Mouse (Mus musculus): Measurements from ENCODE around the gene Mlst8.
"Not testable (repeated sequence)": the region's sequence is repeated elsewhere in the genome, so short reads cannot be mapped to it uniquely, and the experiment has no call there.

The Mlst8 gene

DNA sequence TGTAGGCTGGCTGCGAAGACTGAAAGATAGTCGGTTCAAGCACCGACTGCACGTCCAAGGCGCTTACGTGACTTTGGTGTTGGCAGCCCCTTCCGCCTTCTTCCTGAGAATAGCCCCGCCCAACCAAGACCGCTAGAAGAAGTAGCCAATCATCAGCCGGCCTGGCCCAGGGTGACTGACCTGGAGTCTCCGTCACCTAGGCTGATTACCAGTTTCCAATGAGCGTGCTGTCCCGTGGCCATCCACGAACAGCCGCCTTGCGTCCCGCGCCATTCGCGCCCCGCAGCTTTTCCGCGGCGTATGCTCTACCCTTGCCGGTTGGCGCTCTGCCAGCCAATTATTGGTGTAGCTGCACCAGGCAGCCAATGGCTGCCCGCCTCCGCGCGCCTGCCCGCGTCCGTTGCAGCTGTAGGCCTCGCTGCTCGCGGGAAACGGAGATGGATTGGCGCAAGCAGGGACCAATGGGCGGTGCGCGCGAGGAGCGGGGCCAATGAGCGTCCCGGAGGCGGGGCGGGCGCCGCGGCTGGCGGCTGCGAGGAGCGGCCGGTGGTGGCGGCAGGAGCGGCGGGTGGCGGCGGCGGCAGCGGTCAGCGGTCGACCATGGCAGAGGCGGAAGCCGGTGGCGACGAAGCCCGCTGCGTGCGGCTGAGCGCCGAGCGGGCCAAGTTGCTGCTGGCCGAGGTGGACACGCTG lies 8.8 kb downstream of the Mlst8 start, which contains the start of the genes E4f1 and Pgp:
TSS of gene E4f1 (minus strand) at position 404 of the 693 bp plus-strand sequence.
TSS of gene Pgp (plus strand) at position 483 of the 693 bp plus-strand sequence.
- in situ Hi-C loops (cut with MboI; ENCODE audit: unreplicated experiment in 2 of 2): no loop called here

DNA sequence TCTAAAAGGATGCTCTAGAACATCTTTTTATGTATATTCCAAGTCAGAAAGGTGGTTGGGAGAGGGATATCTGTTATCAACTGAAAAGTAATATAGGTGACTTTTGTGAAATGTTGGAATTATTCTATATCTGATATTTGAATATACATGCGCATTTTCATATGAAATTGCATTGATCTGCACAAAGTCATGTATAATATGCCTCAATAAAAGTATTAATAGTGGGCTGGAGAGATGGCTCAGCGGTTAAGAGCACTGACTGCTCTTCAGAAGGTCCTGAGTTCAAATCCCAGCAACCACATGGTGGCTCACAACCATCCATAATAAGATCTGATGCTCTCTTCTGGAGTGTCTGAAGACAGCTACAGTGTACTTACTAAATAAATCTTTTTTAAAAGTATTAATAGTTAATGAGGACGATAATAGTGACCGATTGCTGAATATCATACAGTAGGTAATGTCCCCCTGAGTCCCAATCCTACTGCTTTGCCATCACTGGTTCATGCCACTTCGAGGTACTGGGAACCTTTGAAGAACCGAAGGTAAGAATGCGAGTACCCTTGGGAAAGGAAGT lies 9.5 kb downstream of the Mlst8 start:
- in situ Hi-C loops (cut with MboI; ENCODE audit: unreplicated experiment in 2 of 2): no loop called here

DNA sequence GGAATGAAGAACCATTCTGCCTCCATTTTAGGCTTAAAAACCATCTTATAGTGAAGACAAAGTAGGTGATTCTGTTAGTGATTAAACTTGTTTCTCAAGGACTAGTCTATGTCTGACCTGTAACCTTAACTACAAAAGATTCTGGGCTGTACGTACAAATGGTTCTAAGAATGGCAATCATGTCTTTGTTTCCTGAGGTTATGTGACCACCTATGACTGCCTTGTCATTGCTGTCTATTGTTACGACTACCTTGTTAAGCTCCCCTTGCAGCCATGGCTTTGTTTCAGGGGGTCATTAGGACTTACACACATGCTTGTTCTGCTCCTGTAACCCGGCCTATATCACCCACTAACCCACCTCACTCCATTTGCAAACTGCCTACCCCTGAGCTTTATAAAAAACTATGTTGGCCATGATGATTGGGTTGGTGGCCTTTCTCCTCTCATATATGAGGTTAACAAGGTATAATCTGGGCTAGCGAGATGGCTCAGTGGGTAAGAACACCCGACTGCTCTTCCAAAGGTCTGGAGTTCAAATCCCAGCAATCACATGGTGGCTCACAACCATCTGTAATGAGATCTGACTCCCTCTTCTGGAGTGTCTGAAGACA lies 10.1 kb downstream of the Mlst8 start:
- in situ Hi-C loops (cut with MboI; ENCODE audit: unreplicated experiment in 2 of 2): no loop called here

DNA sequence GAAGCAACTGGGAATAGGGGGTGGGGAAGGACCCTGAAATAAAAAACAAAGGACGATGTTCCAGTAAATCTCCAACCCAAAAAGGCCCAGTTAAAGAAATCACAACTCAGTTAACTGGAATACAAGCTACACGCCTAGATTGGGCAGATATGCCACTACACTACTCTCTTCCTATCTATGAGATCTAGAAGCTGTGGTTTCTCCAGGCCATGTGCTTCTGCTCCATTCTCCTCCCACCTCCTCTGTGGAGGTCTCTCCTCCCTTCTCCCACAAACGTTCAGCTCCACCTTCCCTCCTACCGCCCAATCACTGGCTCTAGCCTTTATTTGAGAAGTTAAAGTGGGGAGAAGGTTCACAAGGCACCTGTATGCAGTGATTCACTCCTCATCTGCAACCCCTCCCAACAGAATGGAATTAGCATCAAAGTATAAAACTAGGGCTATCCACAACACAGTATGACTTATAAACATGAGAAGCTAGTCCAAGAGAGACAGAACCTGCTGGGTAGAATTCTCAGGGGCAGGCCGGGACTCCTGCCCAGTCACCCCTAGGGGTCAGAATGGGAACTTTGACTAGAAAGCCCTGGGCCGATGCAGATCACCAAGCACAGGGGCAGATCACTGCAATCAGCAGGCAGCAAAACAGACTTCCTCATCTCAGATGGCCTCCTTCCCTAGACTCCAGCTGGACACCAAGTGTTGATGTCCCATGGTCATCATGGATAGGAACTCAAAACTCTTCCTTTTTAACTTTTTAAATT lies 15.3 kb downstream of the Mlst8 start:
- in situ Hi-C loops (cut with MboI; ENCODE audit: unreplicated experiment in 2 of 2): no loop called here

DNA sequence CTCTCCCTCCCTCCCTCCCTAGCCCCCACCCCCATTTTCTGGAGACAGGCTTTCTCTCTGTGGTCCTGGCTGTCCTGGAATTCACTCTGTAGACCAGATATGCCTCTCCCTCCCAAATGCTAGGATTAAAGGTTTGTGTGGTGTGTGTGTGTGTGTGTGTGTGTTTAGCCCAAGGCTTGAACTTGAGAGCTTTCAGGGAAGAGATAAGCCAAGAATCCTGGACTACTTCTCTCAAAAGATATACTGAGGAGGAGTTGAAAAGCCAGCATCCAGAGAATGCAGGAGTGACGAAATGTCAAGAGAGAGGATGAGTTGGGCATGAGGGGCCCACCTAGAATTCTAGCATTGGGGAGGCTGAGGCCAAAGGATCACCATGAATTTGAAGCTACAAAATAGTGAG lies 15.9 kb downstream of the Mlst8 start:
- in situ Hi-C loops (cut with MboI; ENCODE audit: unreplicated experiment in 2 of 2): no loop called here

DNA sequence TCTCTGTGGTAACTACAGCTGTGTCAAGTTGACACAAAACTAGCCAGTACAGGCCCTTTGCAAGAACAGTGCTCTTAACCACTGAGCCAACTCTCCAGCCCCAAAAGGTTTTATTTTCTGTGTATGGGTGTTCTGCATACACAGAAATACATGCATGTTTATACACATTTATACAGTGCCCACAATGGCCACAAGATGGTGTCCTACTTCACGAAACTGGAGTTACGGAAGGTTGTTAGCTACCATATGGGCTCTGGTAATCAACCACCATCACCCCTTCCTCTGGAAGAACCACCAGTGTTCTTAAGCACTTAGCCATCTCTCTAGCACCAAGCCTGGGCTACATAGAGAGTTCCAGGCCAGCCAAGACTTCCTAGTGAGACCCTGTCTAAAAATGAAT lies 17.3 kb downstream of the Mlst8 start:
- in situ Hi-C loops (cut with MboI; ENCODE audit: unreplicated experiment in 2 of 2): no loop called here

DNA sequence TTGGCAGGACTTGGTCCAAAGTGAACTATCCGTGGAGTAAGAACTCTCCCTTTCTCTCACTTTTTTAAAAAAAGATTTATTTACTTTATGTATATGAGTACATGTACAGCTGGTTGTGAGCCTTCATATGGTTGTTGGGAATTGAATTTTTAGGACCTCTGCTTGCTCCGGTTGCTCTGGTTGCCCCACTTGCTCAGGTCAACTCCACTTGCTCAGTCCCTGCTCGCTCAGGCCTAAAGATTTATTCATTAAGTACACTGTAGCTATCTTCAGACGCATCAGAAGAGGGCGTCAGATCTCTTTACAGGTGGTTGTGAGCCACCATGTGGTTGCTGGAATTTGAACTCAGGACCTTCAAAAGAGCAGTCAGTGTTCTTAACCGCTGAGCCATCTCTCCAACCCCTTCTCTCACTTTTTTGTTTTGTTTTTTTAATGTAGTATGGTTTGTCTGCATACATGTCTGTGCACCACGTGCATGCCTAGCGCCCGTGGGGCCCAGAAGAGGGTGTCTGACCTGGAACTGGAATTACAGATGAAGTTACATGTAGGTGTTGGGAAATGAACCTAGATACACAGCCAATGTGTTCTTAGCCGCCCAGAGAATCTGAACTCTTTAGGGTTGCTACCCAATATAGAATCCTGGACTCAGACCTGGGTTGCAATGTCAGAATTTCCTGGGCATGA lies 23.2 kb downstream of the Mlst8 start:
- in situ Hi-C loops (cut with MboI; ENCODE audit: unreplicated experiment in 2 of 2): not testable (repeated sequence)

DNA sequence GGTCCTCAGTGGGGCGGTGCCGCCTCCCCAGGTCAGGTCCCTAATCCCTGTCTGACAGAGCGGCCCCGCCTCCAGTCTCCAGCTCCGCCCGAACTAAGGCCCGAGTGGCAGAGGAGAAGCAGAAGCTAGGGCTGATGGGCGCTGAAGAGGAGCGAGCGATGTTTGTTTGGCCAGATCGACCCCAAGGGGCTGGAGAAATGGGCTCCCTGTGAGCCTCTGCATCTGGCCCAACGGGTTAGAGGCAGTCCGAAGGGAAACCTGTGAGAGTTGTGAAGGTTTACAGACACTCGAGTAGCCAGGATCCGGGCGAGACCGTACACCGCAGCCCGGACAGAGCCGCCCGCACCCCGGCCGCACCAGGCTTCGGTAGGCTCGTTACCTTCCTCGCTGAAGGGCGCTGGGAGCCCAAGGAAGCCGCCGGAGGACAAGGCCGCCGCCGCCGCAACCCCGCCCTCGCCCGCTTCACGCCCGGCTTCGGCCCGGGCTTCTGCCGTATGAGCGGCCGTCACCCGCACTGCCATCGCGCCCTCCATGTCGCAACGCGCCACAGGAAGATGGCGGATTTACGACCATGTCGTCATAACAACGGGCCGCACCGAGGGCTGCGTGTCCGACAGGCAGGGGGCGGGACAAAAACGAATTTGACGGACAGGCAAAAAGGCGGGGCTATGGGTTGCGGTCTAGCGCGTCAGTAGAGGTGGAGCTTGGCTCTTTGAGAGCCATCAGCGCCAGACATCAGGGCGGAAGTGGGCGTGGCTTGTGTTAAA lies 23.9 kb downstream of the Mlst8 start:
- in situ Hi-C loops (cut with MboI; ENCODE audit: unreplicated experiment in 2 of 2): no loop called here

DNA sequence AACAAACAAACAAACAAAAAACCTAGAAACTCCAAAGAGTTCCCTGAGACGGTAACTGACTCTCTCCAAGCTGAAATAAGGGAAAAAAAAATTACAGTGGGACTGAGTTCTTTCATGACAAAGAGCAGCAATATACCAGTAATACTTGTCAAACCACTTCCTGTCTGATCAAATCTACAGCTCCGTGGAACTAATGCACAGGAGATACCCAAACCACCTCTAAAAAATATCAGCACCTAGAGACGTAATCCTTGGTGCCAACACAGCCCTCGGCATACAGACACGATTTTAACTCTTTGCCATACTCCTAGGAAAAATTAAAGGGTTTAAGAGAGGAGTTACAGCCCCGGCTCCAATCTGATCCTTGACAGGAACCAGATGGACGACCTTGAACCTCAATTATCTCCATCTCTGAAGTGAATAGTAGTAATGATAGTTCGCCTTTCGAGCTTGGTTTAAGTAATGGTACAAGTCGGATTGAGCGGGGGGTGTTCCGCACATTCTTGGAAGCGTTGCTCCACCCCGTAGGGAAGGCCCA lies 24.6 kb downstream of the Mlst8 start:
- in situ Hi-C loops (cut with MboI; ENCODE audit: unreplicated experiment in 2 of 2): no loop called here

DNA sequence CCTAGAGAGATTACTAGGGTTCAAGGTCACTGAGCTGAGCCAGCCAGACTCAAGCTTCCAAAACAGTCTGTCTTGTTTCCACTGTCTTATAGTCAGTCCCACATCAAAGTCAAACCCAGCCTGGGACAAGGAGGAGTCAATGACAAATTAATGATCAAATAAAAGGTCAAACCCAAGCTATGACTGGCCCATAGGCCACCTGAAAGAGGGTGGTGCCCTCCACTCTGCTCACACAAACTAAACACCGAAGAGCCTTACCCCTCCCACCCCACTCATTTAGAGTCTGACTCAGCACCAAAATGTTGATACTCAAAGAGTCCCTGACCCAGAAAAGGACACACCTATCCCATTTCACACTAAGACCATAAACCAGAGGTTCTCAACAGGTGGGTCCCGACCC lies 25.5 kb downstream of the Mlst8 start:
- in situ Hi-C loops (cut with MboI; ENCODE audit: unreplicated experiment in 2 of 2): no loop called here

DNA sequence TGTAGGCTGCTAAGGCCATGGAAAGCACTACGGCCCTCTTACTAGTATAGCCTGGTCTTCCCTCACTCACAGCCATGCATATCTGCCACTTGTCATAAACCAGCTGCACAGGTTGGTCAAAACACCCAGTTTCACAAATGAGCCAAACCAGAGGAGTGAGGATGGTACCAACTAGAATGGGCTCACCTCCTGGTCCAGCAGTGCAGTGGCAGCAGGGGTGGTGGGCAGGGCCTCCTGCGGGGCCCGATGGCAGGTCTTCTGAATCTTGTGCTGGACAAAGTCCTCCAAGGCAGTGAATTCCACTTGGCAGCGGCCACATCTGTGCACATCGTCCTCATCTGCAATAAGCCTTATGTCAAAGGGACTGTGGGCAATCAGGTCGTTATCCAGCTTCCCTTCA lies 27.7 kb downstream of the Mlst8 start:
- in situ Hi-C loops (cut with MboI; ENCODE audit: unreplicated experiment in 2 of 2): no loop called here

DNA sequence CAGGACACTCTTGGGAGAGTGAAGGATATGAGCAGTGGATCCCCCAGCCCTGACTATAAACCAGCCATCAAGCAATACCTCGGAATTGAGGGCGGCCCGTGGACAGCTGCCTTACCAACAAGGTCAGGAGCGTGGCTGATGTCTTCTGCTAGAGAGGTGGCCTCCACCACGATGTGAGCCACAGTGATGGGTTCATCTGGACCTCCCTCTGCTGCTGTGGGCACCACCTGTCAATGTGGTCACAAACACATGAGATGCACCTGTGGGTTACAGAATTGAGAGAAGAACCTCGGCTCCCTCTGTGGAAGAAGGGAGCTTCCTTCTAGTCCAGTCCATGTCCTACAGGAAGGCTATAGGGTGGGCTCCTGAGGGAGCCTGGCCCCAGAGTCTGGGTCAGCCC lies 29.4 kb downstream of the Mlst8 start:
- in situ Hi-C loops (cut with MboI; ENCODE audit: unreplicated experiment in 2 of 2): no loop called here

DNA sequence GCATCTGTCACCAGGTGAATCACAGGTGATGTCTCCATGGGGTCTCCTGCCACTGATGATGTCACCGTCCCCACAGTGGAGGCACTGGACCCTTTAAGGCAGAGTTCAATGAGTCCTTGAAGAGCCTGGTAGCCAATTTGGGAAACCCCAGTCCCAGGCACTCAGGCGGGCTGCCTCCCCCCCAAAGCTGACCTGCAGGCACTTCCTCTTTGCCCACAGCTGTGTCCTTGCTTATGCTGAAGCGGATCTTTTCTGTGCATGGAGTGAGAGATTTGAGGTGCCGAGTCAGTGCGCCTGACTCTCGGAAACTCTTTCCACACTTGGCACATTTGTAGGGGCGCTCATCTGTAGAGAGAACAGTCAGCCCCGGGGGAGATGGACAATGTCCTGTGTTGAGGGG lies 32.3 kb downstream of the Mlst8 start:
- in situ Hi-C loops (cut with MboI; ENCODE audit: unreplicated experiment in 2 of 2): no loop called here

DNA sequence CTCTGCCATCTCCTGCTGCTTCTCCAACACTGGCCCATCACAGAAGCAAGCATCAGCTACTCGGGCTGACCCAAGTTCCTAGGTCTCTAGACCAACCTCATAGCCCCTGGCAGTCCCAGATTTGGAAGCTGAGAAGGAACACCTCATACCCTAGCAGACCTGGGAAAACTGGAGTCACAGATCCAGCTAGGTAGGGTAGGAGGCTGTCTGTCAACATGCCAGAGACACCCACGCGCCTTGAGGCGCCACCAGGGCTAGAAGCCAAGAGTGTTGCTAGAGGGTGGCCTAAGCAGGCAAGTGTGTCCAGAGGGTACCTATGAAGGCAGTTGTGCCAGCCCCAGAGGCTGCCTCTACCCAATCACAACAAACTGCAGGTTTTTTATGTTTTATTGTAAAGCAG lies 35.5 kb downstream of the Mlst8 start:
- in situ Hi-C loops (cut with MboI; ENCODE audit: unreplicated experiment in 2 of 2): loop anchor here in 1 of 2 experiments (5.0 kb wide), 1 partner anchor 271 kb away; no protein-coding TSS in a partner anchor

DNA sequence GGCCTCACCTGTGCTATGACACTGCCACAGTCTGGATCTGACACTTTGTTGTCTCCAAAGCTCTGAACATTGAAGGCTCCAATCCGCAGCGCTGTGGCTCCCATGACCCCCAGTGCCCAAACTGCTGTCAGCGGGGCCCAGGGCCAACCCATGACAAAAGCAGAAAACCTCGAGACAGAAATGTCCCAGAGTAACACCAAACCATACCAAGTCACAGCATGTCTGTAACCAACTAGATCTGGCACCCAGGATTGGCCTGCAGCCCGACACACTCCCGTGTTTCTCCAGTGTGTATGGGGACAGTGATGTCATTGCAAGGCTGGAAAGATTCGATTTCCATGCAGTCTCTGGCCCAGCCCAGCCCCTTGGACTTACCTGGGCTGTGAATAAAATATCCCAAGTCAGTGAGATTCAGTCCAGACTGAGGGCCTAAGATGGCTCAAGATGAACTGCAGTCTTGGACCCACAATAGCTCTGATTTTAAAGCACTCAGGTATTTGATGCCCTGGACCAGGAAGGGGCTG lies 36.2 kb downstream of the Mlst8 start, which contains the start of gene Dnase1l2:
TSS of gene Dnase1l2 (minus strand) at position 474 of the 524 bp plus-strand sequence.
- in situ Hi-C loops (cut with MboI; ENCODE audit: unreplicated experiment in 2 of 2): loop anchor here in 1 of 2 experiments (5.0 kb wide), 1 partner anchor 270 kb away; no protein-coding TSS in a partner anchor

DNA sequence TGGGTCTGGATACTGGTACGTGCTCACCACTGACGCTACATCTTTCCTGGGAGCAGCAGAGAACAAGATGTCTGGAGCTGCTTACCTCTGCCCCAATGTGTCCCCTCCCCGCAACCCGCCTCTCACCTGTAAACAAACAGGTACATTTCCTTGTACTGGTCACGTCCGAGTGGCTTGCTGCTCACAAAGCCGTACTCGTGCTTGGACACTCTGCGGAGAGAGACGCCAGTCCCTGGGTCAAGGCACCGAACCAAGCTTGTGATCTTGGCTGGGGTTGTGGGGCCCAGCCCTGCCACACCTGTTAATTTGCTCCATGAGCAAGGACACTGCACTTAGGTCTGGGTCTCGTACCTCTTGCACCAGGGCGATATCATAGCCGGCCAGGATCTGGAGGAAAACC lies 36.8 kb downstream of the Mlst8 start:
- in situ Hi-C loops (cut with MboI; ENCODE audit: unreplicated experiment in 2 of 2): loop anchor here in 1 of 2 experiments (5.0 kb wide), 1 partner anchor 270 kb away; no protein-coding TSS in a partner anchor

DNA sequence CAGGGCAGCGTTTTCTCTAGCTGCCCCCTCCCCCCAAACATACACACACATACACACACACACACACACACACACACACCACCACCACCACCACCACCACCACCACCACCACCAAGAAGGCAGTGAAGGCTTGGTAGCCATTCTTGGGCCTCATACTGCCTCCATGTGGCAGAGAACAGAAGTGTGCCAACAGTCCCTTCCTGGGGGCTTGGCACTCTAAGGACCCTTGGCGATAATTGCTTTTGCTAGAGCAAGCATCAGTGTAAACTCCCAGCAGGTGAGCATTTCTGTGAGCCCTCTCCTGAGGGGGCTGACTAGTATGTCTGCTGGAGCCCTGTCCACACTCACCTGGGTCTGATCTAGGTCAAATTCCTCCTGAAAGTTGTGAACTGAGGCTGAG lies 37.7 kb downstream of the Mlst8 start:
- in situ Hi-C loops (cut with MboI; ENCODE audit: unreplicated experiment in 2 of 2): loop anchor here in 1 of 2 experiments (5.0 kb wide), 1 partner anchor 269 kb away; no protein-coding TSS in a partner anchor

DNA sequence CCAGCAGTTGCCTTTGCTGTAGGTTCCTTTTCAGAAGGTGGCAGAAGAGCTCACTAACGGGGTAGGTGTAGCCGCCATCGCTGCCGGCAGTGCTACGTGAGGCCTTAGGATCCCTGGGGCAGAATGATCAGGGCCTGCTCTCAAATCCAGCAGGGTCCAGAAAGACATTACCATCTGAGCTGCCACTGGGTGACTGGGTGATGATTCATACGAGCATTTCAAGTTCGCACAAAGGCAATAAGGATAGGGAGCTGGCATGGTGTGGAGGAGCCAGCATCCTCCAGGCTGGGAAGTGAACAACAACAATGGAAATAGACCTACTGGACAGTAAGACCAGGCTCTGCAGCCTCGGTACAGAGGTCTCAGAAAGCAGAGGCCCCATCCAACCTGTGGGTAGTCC lies 38.5 kb downstream of the Mlst8 start:
- in situ Hi-C loops (cut with MboI; ENCODE audit: unreplicated experiment in 2 of 2): loop anchor here in 1 of 2 experiments (5.0 kb wide), 1 partner anchor 268 kb away; no protein-coding TSS in a partner anchor

DNA sequence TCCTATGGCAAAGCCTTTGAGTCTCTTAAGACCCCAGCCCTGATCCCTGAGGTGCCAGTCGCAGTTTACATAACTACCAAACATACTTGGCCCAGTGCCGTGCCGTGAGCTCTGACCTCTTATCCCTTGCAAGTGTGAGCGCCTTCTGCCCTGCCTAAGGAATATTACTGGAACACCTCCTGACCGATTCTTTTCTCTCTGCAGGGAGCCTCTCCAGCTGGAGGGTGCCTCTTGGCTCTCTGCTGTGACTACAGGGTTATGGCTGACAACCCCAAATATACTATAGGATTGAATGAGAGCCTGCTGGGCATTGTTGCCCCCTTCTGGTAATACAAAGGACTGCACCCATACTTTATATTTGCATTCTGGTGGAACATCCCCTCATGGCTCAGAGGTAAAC lies 41.9 kb downstream of the Mlst8 start:
- in situ Hi-C loops (cut with MboI; ENCODE audit: unreplicated experiment in 2 of 2): loop anchor here in 1 of 2 experiments (10.0 kb wide), 1 partner anchor 262 kb away; no protein-coding TSS in a partner anchor
